Mouse (Mus musculus): ENCODE data around the gene Parp2.
"Not testable (repeated sequence)": the region's sequence is repeated elsewhere in the genome, so short reads cannot be mapped to it uniquely, and the experiment has no call there.

Parp2 gene

GRCm38 (mm10) chr14:50833964-50834363 lies 26.3 kb downstream of the Parp2 start:
- DNase-seq: no peak

GRCm38 (mm10) chr14:50834435-50834834 lies 26.8 kb downstream of the Parp2 start:
- DNase-seq: no peak

- peak in 1 of 2 experiments; percentile 25 for DNase-seq
Observed at GRCm38 (mm10) chr14:50837236-50837635, 29.6 kb downstream of the Parp2 start.

- DNase-seq: no peak
Observed at GRCm38 (mm10) chr14:50855788-50856187, 48.1 kb downstream of the Parp2 start.

GRCm38 (mm10) chr14:50862641-50863040 lies 55.0 kb downstream of the Parp2 start:
- DNase-seq: no peak

- not testable (repeated sequence) for DNase-seq
Observed at GRCm38 (mm10) chr14:50865005-50865404, 57.4 kb downstream of the Parp2 start.

- no peak for DNase-seq
Observed at GRCm38 (mm10) chr14:50866966-50867365, 59.3 kb downstream of the Parp2 start.

GRCm38 (mm10) chr14:50868211-50868610 lies 60.6 kb downstream of the Parp2 start:
- DNase-seq: no peak

GRCm38 (mm10) chr14:50868656-50869055 lies 61.0 kb downstream of the Parp2 start:
- DNase-seq: no peak

GRCm38 (mm10) chr14:50869889-50870804 lies 62.5 kb downstream of the Parp2 start, which contains the start of gene Tep1:
Gene Tep1, minus strand, starts transcription at chr14:50870560.
- peak; percentile 66 to 89 for DNase-seq

- DNase-seq: no peak
Observed at GRCm38 (mm10) chr14:50870805-50871143, 63.1 kb downstream of the Parp2 start.
